Mouse (Mus musculus) CH12.LX (cell line): ENCODE data around the gene Kif13a.

Experiments used
- CHD2 ChIP-seq: IDR thresholded peaks from 2 replicates; pipeline ENCODE4 v1.6.1; 2011; ENCODE audit warnings: low read length, improper control_type of control experiment
- CTCF ChIP-seq, 2 experiments: IDR thresholded peaks in 1 of 2; conservative IDR thresholded peaks in 1 of 2; 2 replicates each; pipeline ENCODE4 v1.5.1; 2011 to 2012; ENCODE audit warnings: low read depth in 2 of 2, low read length in 2 of 2, improper control_type of control experiment in 1 of 2, inconsistent platforms in 1 of 2, mild to moderate bottlenecking in 1 of 2, moderate library complexity in 1 of 2
- EP300 ChIP-seq: IDR thresholded peaks from 2 replicates; pipeline ENCODE4 v1.6.1; 2011; ENCODE audit warnings: low read length, improper control_type of control experiment
- HCFC1 ChIP-seq: IDR thresholded peaks from 2 replicates; pipeline ENCODE4 v1.6.1; 2012; ENCODE audit warnings: low read depth, mild to moderate bottlenecking, inconsistent platforms, low read length, improper control_type of control experiment
- MAFK ChIP-seq: IDR thresholded peaks from 2 replicates; pipeline ENCODE4 v1.6.1; 2011; ENCODE audit warnings: low read length, improper control_type of control experiment; ENCODE audit not compliant: insufficient replicate concordance
- MEF2A ChIP-seq: IDR thresholded peaks from 2 replicates; pipeline ENCODE4 v1.6.1; 2014; ENCODE audit warnings: low read depth, mild to moderate bottlenecking, inconsistent platforms, low read length, improper control_type of control experiment, borderline replicate concordance
- MXI1 ChIP-seq: IDR thresholded peaks from 2 replicates; pipeline ENCODE4 v1.6.1; 2011; ENCODE audit warnings: mild to moderate bottlenecking, low read depth, low read length, improper control_type of control experiment
- POLR2A ChIP-seq: IDR thresholded peaks from 2 replicates; pipeline ENCODE4 v1.6.1; 2011; ENCODE audit warnings: low read depth, mild to moderate bottlenecking, improper control_type of control experiment, low read length
- RCOR1 ChIP-seq: conservative IDR thresholded peaks from 2 replicates; pipeline ENCODE4 v1.6.1; 2012; ENCODE audit warnings: low read depth, mild to moderate bottlenecking, inconsistent platforms, low read length, improper control_type of control experiment
- SIN3A ChIP-seq: IDR thresholded peaks from 2 replicates; pipeline ENCODE4 v1.6.1; 2012; ENCODE audit warnings: low read length, improper control_type of control experiment, inconsistent platforms
- USF2 ChIP-seq: conservative IDR thresholded peaks from 2 replicates; pipeline ENCODE4 v1.6.1; 2011; ENCODE audit warnings: low read depth, low read length, improper control_type of control experiment

- no peak for TF ChIP-seq CTCF (conservative IDR thresholded peaks at IDR 0.05 in 1 of 2, IDR thresholded peaks at IDR 0.05 in 1 of 2; ENCODE audit: low read depth in 2 of 2, low read length in 2 of 2)
- no peak for TF ChIP-seq SIN3A
- TF ChIP-seq EP300 = no peak
- no peak for TF ChIP-seq USF2
- no peak for TF ChIP-seq MEF2A
- TF ChIP-seq POLR2A = no peak
- no peak for TF ChIP-seq RCOR1
- no peak for TF ChIP-seq CHD2
- TF ChIP-seq MAFK = no peak
- no peak for TF ChIP-seq HCFC1
- no peak for TF ChIP-seq MXI1
Measured at GRCm38 (mm10) chr13:46788452-46788851, 141.2 kb downstream of the Kif13a start.
